Mouse (Mus musculus) cortical plate, adult 2 months (tissue): ENCODE results near the gene Rasal2. TPM values are rescaled to one million over a fixed set of nuclear protein-coding genes. Genes with fewer than 3 reads are reported as not detected.

ENCODE experiments used
- H3K27ac ChIP-seq: fragments of 200-500 bp; 2 replicates; pipeline ENCODE4 v1.5.1; 2012; ENCODE audit warnings: low read length, control low read depth, inconsistent platforms; ENCODE audit not compliant: insufficient read depth
- H3K4me1 ChIP-seq: fragments of 200-500 bp; 2 replicates; pipeline ENCODE4 v1.6.1; 2011; ENCODE audit warnings: low read length; ENCODE audit not compliant: control insufficient read depth, insufficient read depth
- H3K4me3 ChIP-seq: fragments of 200-500 bp; 2 replicates; pipeline ENCODE4 v1.5.1; 2011; ENCODE audit warnings: mild to moderate bottlenecking, low read length, control low read depth; ENCODE audit not compliant: insufficient read depth
- CTCF ChIP-seq: fragments of 200-500 bp; IDR thresholded peaks from 2 replicates; pipeline ENCODE4 v1.5.1; 2011; ENCODE audit warnings: mild to moderate bottlenecking, control low read depth, low read length; ENCODE audit not compliant: insufficient read depth; ENCODE audit errors: extremely low read depth
- POLR2A ChIP-seq: fragments of 200-500 bp; IDR thresholded peaks from 2 replicates; pipeline ENCODE4 v1.6.1; 2011; ENCODE audit warnings: mild to moderate bottlenecking, low read length, control low read depth; ENCODE audit not compliant: insufficient read depth; ENCODE audit errors: extremely low read depth
- polyA plus RNA-seq: library from polyadenylated mRNA; depleted of rRNA; stranded (reverse); fragments of >200 nt; gene quantifications from 2 replicates; pipeline ENCODE4 v1.2.3, GENCODE M21; 2012

The Rasal2 gene
- polyA plus RNA-seq, 1 experiment = 28.4 TPM

DNA sequence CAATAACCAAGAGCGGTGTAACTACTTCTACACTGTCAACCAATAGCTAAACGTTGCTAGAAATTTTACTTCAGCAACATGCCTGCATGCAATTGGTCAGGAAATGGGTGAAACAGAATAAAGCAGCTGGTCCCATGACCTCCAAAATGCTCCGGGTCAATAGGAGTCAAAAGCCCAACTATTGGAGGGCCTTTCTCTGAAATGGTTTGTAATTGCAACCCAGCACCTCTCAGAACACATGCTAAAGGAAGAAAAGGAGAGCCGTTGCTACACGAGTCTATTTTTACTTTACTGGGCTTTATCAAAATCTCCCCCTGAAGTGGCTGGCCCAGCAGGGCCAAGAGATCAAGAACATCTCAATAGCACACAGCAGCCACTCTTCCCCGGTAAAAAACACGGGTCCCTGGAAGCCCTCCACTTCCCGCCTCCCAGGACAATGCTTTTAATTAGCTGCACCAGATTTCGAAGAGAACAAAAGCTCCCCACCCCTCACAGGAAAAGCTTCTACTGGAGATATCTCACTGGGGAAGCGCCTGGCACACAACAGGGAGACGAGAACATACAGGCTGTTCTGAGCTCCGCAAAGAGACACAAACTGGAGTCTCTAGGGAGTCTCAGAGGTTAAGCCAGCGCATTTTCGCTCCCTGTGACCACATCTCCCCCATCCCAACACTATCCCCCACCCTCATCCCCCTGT is 30.8 kb upstream of the Rasal2 start:
- peak overlapping the region; percentile 90 for H3K27ac ChIP-seq
- no peak for TF ChIP-seq POLR2A
- no peak for TF ChIP-seq CTCF
- H3K4me1 ChIP-seq = peaks cover 4% of the 10 kb centered on the region
- H3K4me3 ChIP-seq = no peak overlapping the region

DNA sequence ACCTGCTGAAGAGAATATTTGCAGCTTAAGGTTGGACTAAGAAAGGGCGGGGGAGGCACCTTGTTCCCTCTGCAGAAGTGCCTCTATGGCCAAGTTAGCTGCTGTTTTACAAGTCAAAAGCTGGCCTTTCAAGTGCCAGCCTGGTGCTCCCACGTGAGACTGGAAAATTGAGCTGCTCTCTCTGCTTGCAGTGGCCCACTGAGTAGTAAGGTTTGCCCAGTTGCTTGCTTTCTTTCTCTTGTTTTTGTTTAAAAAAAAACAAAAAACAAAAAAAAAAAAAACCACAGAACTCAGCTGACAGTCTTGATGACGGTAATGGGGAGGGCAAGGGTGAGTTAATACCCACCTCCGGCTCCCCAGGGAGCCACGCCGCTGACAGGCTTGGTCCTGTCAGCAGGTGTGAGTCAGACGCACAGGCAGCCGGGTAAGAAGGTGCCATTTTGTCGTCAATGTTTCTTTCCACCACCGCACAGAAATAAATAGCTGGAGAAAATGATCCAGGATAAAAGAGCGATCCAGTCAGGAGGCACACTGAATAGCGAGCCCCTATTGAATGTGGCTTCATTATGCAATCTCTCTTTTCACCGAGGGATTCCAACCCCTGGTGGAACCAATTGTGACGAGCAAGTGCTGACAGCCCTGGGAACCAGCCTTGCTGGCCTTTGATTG is 27.7 kb upstream of the Rasal2 start:
- Histone ChIP-seq H3K4me1 (peaks cover 4% of the 10 kb centered on the region), H3K27ac (no peak overlapping the region), H3K4me3 (no peak overlapping the region)
- TF ChIP-seq CTCF (no peak), POLR2A (no peak)

DNA sequence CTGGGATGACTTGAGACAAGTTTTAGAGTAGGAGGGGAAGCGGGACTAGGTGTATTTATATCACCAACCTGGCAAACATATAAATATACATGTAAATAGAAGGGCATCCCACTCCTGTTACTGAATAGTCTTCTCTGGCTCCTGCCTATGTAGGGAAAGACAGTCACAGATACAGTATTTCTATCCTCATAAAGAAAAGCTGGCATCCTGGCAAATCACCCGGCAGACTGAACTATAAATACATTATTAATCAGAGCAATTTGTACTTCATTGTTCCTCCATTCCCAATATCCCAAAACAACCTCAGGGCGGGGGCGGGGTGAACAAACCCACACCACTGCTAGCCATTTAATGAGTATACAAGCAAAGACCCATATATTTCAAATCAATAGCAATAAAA is 26.7 kb upstream of the Rasal2 start:
- Histone ChIP-seq H3K27ac (no peak overlapping the region), H3K4me3 (no peak overlapping the region), H3K4me1 (no peaks in the 10 kb centered on the region; the same call in 1 of the 2 replicates)
- TF ChIP-seq POLR2A = no peak
- TF ChIP-seq CTCF = no peak

DNA sequence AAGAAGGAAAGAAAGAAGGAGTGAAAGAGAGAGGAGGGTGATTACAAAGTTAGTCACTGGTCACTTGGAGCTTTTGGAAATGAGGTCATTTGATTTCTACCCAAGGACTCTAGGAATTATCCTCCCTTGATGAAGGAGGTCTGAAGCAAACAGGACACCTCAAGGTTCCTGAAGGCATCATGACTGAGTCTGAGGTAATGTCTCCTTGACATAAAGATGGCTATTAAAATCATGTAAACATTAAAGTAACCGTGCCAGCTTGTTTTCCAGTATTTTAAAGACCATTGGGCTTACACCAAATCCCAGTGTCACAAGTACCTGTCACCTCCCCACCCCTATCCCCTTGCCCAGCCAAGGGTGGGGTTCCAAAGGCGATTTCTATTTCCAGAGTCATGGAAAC is 25.9 kb upstream of the Rasal2 start:
- Histone ChIP-seq H3K4me1 (no peaks in the 10 kb centered on the region; the same call in 1 of the 2 replicates), H3K27ac (no peak overlapping the region), H3K4me3 (no peak overlapping the region)
- TF ChIP-seq CTCF (no peak), POLR2A (no peak)

DNA sequence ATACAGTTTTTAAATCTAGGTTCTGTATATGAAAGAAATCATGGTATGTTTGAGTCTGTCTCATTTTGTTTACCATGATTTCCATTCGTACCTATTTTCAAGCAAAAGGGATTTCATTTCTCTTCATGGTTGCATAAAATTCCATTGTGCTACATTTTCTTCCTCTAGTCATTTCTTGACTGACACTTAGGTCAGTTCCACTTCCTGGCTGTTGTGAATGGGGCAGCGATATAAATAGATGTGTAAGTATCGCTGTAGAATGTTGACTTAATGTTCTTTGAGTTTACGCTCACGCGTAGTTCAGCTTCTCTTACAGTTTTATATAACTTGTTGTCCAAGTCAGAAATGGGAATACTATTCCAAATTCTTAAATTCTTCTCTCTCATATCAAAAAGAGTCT is 23.5 kb upstream of the Rasal2 start:
- no peak overlapping the region for H3K27ac ChIP-seq
- no peaks in the 10 kb centered on the region for H3K4me1 ChIP-seq
- no peak for TF ChIP-seq POLR2A
- TF ChIP-seq CTCF = no peak
- no peak overlapping the region for H3K4me3 ChIP-seq

DNA sequence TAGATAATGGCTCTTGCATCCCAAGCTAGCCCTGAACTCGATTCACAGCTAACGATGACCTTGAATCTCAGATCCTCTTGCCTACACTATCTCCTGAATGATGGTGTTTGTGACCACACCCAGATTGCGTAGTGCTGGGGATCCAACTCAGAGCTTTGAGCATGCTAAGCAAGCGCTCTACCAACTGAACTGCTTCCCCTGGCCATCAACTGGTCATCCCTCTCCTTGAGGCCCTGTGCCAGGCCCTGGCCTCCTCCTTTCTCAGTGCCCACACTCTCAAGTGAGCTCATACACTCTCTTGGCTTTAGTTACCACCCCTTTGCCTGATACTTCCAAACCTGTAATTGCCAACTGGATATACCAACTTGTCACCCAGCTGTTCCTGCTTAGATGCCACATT is 22.0 kb upstream of the Rasal2 start:
- Histone ChIP-seq H3K4me1 (no peaks in the 10 kb centered on the region), H3K4me3 (no peak overlapping the region), H3K27ac (no peak overlapping the region)
- TF ChIP-seq POLR2A (no peak), CTCF (no peak)

DNA sequence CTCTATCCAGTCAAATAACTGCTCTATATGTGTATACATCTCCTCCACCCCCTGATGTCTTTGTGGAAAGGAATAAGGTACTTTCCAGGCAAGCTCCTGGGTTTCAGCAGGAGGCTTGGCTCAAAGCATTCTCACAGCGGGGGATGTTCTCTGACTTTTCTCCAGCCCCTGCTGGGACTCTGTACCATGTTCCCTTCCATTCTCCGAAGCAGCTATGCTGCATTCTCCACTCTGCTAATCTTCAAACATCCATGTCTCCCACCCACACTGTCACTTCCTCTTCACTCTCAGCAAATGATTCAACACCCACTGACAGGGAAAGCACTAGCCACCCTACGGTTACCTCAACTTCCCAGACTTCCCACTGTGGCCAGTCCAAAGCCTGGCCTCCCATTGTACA is 20.9 kb upstream of the Rasal2 start:
- H3K4me1 ChIP-seq = no peaks in the 10 kb centered on the region
- no peak for TF ChIP-seq POLR2A
- no peak for TF ChIP-seq CTCF
- no peak overlapping the region for H3K27ac ChIP-seq
- H3K4me3 ChIP-seq = no peak overlapping the region

DNA sequence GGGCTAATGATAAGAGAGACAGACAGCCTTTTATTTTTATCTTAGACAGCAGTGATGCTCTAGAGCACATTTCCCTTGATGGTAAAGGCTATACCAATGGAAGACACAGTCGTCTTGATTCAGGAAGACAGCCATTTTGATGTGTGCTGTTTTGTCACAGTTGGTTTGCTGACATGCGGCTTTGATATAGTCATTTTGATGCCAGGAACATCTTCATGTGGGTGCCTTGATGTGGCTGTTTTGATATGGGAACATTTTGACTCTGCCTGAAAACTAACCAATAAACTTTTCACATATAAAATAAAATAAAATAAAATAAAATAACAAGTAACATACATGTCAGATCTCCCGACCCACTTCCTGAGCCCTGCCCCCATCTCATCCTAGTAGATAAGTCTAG is 16.0 kb upstream of the Rasal2 start:
- Histone ChIP-seq H3K4me1 (no peaks in the 10 kb centered on the region; the same call in 1 of the 2 replicates), H3K27ac (no peak overlapping the region), H3K4me3 (no peak overlapping the region)
- TF ChIP-seq CTCF = no peak
- no peak for TF ChIP-seq POLR2A

DNA sequence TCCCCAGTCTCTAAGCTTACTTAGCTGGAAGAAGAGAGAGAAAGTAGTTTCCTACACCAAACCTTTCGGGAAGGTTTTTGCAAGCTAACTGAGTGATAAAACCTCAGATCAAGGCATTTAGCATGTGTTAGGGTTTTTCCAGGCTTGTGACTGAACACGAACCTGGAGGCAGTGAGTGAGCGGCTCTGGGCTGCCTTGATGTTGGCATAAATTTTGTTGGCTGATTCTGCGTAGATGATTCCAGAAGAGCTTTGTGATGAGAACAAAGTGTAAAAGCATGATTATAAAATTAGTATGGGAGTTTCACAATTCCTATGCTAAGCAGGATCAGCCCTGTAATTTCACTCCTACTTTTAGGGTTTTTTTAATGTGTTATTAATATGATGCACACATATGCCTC is 15.2 kb upstream of the Rasal2 start:
- no peak for TF ChIP-seq CTCF
- TF ChIP-seq POLR2A = no peak
- Histone ChIP-seq H3K27ac (0 out of 2 replicates have a peak overlapping the region, but pooled peaks have one; percentile 7), H3K4me1 (no peaks in the 10 kb centered on the region; the same call in 1 of the 2 replicates), H3K4me3 (no peak overlapping the region)

DNA sequence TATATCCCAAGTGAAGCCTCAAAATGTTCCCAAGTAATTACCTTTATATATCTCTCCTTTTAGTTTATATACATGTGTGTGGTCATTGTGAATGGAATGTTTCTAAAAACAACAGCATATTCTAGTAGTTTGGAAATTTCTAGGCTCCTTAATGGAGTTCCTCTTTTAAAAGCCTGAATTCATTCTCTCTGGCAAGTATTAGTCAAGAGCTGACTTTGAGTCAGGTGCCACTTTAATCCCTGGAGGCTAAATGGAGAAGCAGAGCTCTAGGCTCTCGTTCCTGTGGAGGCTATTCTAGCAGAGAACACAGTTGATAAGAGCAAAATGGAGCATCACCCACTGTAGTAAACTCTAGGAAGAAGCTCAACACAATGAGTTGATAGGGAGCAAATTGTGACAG is 14.5 kb upstream of the Rasal2 start:
- 0 out of 2 replicates have a peak overlapping the region, but pooled peaks have one; percentile 7 for H3K27ac ChIP-seq
- H3K4me1 ChIP-seq = no peaks in the 10 kb centered on the region; the same call in 1 of the 2 replicates
- no peak overlapping the region for H3K4me3 ChIP-seq
- TF ChIP-seq POLR2A = no peak
- no peak for TF ChIP-seq CTCF
